Mouse (Mus musculus): ENCODE measurements around the gene Dlg2.

DNA sequence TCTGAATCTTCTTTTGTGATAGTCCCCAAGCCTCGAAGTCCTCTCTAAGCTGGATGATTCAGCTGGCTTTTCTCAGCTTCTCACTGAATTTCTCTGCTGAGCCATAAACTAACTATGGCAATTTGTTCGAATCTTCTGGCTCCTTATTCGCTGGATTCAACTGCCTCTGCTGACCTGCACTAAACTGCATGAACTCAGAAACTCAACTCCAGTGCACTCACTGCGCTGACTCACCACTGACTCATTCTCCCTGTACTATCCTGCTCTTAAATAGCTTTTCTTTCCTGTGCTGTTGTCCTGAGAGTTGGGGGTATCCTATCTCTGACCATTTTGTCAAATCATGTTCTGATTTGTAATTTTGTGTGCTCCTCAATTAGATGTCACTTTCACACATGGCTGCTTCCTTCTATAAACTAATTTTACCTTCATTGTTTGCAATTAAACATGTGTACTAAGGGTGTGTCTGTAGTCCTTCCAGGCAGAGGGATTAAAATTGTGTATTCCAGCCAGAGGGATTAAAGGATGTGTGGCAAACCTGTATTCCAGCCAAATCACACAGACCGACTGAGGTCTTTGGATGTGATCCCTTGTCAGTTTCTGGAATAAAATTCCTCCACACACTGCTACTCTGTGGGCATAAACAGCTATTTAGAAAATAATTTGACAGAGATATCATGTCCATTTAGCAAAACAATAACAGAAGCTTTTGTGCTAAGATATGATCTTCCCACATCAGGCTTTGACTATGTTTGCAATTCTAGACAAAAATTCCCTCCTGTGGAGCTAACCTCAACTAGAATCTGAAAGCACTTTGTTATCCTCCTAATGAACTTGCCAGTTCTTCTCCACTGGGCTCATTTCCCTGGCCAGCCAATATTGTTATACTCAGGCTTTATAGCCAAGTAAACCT lies 1115.0 kb downstream of the Dlg2 start:
- TF ChIP-seq GATA1 (IDR thresholded peaks at IDR 0.05; ENCODE audit: borderline replicate concordance, low read length) (no peak), FLI1 (IDR thresholded peaks at IDR 0.05; ENCODE audit: low read length) (no peak)
